Mouse (Mus musculus): ENCODE data around the gene Kif11. TPM values are rescaled to one million over a fixed set of nuclear protein-coding genes. Genes with fewer than 3 reads are reported as not detected.

Gene Kif11
- polyA plus RNA-seq, 1 experiment from 2014 or later: 18.5 TPM

- Histone ChIP-seq H3K4me3 (replicated peaks; ENCODE audit: low read depth, low read length) (no peak overlapping the region), H3K36me3 (ENCODE audit: insufficient read depth, low read length) (no peaks in the 10 kb centered on the region), H3K27me3 (ENCODE audit: insufficient read depth, low read length) (peaks cover 55% of the 10 kb centered on the region), H3K4me2 (ENCODE audit: low read length) (peak overlapping the region; percentile 35; the same call in 1 of the 2 replicates), H3K27ac (peak overlapping the region; percentile 56; the same call in 1 of the 2 replicates), H3K9ac (ENCODE audit: low read depth, low read length) (no peak overlapping the region), H3K9me3 (replicated peaks; ENCODE audit: low read length) (no peaks in the 10 kb centered on the region), H3K4me1 (replicated peaks; ENCODE audit: insufficient read depth, low read length) (peaks cover 4% of the 10 kb centered on the region)
- no peak for ATAC-seq (replicated peaks; ENCODE audit: low FRiP score, low read depth)
- no peak for DNase-seq (ENCODE audit: low spot score)
- no peak for TF ChIP-seq CTCF (IDR thresholded peaks at IDR 0.05; ENCODE audit: low read depth)
- 10% methylated on average over 28 of the region's 28 CpGs for WGBS
These were observed 60.5 kb downstream of the Kif11 start for GRCm38 (mm10) chr19:37436514-37437288.

- Histone ChIP-seq H3K9me3 (replicated peaks; ENCODE audit: low read length) (no peaks in the 10 kb centered on the region), H3K4me2 (ENCODE audit: low read length) (peak overlapping the region; percentile 35), H3K27me3 (ENCODE audit: insufficient read depth, low read length) (peaks cover 51% of the 10 kb centered on the region), H3K4me3 (replicated peaks; ENCODE audit: low read depth, low read length) (0 out of 2 replicates have a peak overlapping the region, but pooled peaks have one; percentile 11), H3K4me1 (replicated peaks; ENCODE audit: insufficient read depth, low read length) (peaks cover 4% of the 10 kb centered on the region), H3K27ac (no peak overlapping the region), H3K9ac (ENCODE audit: low read depth, low read length) (no peak overlapping the region), H3K36me3 (ENCODE audit: insufficient read depth, low read length) (no peaks in the 10 kb centered on the region)
- 9% methylated on average over 14 of the region's 14 CpGs for WGBS
- ATAC-seq (replicated peaks; ENCODE audit: low FRiP score, low read depth) (no peak), DNase-seq (ENCODE audit: low spot score) (no peak)
- no peak for TF ChIP-seq CTCF (IDR thresholded peaks at IDR 0.05; ENCODE audit: low read depth)
These were observed 61.0 kb downstream of the Kif11 start for GRCm38 (mm10) chr19:37437289-37437606.

- H3K27me3 ChIP-seq (ENCODE audit: insufficient read depth, low read length): peaks cover 27% of the 10 kb centered on the region
- H3K27ac ChIP-seq: no peak overlapping the region
- 79% methylated on average over 4 of the region's 4 CpGs for WGBS
- no peak for TF ChIP-seq CTCF (IDR thresholded peaks at IDR 0.05; ENCODE audit: low read depth)
- H3K4me3 ChIP-seq (replicated peaks; ENCODE audit: low read depth, low read length): no peak overlapping the region
- ATAC-seq (replicated peaks; ENCODE audit: low FRiP score, low read depth): no peak
- no peak for DNase-seq (ENCODE audit: low spot score)
- no peaks in the 10 kb centered on the region for H3K9me3 ChIP-seq (replicated peaks; ENCODE audit: low read length)
- H3K4me2 ChIP-seq (ENCODE audit: low read length): no peak overlapping the region
- H3K36me3 ChIP-seq (ENCODE audit: insufficient read depth, low read length): no peaks in the 10 kb centered on the region
- no peaks in the 10 kb centered on the region; the same call in 1 of the 2 replicates for H3K4me1 ChIP-seq (replicated peaks; ENCODE audit: insufficient read depth, low read length)
- no peak overlapping the region for H3K9ac ChIP-seq (ENCODE audit: low read depth, low read length)
These were observed 64.0 kb downstream of the Kif11 start for GRCm38 (mm10) chr19:37440181-37440580.

GRCm38 (mm10) chr19:37440708-37441475, 64.7 kb downstream of the Kif11 start:
- Histone ChIP-seq H3K4me3 (replicated peaks; ENCODE audit: low read depth, low read length) (no peak overlapping the region), H3K9ac (ENCODE audit: low read depth, low read length) (no peak overlapping the region), H3K4me2 (ENCODE audit: low read length) (no peak overlapping the region), H3K4me1 (replicated peaks; ENCODE audit: insufficient read depth, low read length) (no peaks in the 10 kb centered on the region), H3K27me3 (ENCODE audit: insufficient read depth, low read length) (peaks cover 22% of the 10 kb centered on the region), H3K9me3 (replicated peaks; ENCODE audit: low read length) (no peaks in the 10 kb centered on the region), H3K27ac (no peak overlapping the region), H3K36me3 (ENCODE audit: insufficient read depth, low read length) (no peaks in the 10 kb centered on the region)
- DNase-seq (ENCODE audit: low spot score): no peak
- no peak for ATAC-seq (replicated peaks; ENCODE audit: low FRiP score, low read depth)
- TF ChIP-seq CTCF (IDR thresholded peaks at IDR 0.05; ENCODE audit: low read depth): no peak
- 68% methylated on average over 16 of the region's 16 CpGs for WGBS

GRCm38 (mm10) chr19:37442524-37443286, 66.5 kb downstream of the Kif11 start:
- Histone ChIP-seq H3K36me3 (ENCODE audit: insufficient read depth, low read length) (no peaks in the 10 kb centered on the region), H3K9ac (ENCODE audit: low read depth, low read length) (no peak overlapping the region), H3K9me3 (replicated peaks; ENCODE audit: low read length) (no peaks in the 10 kb centered on the region), H3K4me2 (ENCODE audit: low read length) (no peak overlapping the region), H3K27me3 (ENCODE audit: insufficient read depth, low read length) (peaks cover 13% of the 10 kb centered on the region), H3K4me3 (replicated peaks; ENCODE audit: low read depth, low read length) (no peak overlapping the region), H3K4me1 (replicated peaks; ENCODE audit: insufficient read depth, low read length) (no peaks in the 10 kb centered on the region), H3K27ac (no peak overlapping the region)
- ATAC-seq (replicated peaks; ENCODE audit: low FRiP score, low read depth) (no peak), DNase-seq (ENCODE audit: low spot score) (no peak)
- no peak for TF ChIP-seq CTCF (IDR thresholded peaks at IDR 0.05; ENCODE audit: low read depth)
- WGBS: 80% methylated on average over 10 of the region's 10 CpGs

GRCm38 (mm10) chr19:37443631-37444140, 67.5 kb downstream of the Kif11 start:
- TF ChIP-seq CTCF (IDR thresholded peaks at IDR 0.05; ENCODE audit: low read depth): no peak
- H3K27ac ChIP-seq: no peak overlapping the region
- DNase-seq (ENCODE audit: low spot score) (no peak), ATAC-seq (replicated peaks; ENCODE audit: low FRiP score, low read depth) (no peak)
- no peak overlapping the region for H3K9ac ChIP-seq (ENCODE audit: low read depth, low read length)
- H3K27me3 ChIP-seq (ENCODE audit: insufficient read depth, low read length): peaks cover 9% of the 10 kb centered on the region
- H3K36me3 ChIP-seq (ENCODE audit: insufficient read depth, low read length): no peaks in the 10 kb centered on the region
- H3K4me1 ChIP-seq (replicated peaks; ENCODE audit: insufficient read depth, low read length): no peaks in the 10 kb centered on the region
- H3K4me3 ChIP-seq (replicated peaks; ENCODE audit: low read depth, low read length): no peak overlapping the region
- H3K4me2 ChIP-seq (ENCODE audit: low read length): no peak overlapping the region
- 52% methylated on average over 4 of the region's 4 CpGs for WGBS
- H3K9me3 ChIP-seq (replicated peaks; ENCODE audit: low read length): no peaks in the 10 kb centered on the region

Data from kidney, postnatal 0 days (tissue).